Mouse (Mus musculus): ENCODE data around the gene Slc13a1. TPM values are rescaled to one million over a fixed set of nuclear protein-coding genes. Genes with fewer than 3 reads are reported as not detected.
A peak's percentile ranks its signal among the peaks of the same experiment; 100 is the strongest.

Slc13a1 gene
- polyA plus RNA-seq, 1 experiment: 1.7 TPM

GRCm38 (mm10) chr6:24122632-24123031, 45.3 kb downstream of the Slc13a1 start:
- Histone ChIP-seq H3K4me1 (ENCODE audit: control insufficient read depth, insufficient read depth, low read length) (no peaks in the 10 kb centered on the region), H3K27ac (ENCODE audit: insufficient read depth, low read length) (no peak overlapping the region)
- TF ChIP-seq POLR2A (IDR thresholded peaks at IDR 0.05; ENCODE audit: borderline replicate concordance, insufficient read depth, low read length) (no peak), CTCF (IDR thresholded peaks at IDR 0.05; ENCODE audit: borderline replicate concordance, insufficient read depth, low read depth, low read length) (no peak)

DNA sequence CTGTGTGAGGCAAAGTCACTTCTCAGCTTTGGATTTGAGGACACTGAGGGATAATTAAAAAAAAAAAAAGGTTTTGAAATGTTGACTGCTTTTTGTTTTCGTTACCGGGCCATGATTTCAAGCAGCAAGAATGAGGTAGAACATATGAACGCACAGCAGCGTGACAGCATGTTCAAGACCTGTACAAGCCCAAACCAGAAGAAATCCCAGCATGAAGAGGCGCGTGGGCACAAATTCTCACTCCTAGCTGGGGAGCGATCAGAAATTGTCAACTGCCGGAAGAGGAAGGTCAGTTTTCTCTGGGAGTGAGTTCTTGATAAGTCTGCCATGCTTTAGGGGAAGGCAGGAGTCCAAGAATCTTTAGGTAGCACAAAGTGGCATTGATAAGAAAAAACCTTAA, 56.3 kb downstream of the Slc13a1 start:
- Histone ChIP-seq H3K4me3 (replicated peaks; ENCODE audit: insufficient read depth, low read depth, low read length) (no peak overlapping the region), H3K27me3 (ENCODE audit: control insufficient read depth, insufficient read depth, low read length) (no peaks in the 10 kb centered on the region), H3K4me1 (ENCODE audit: control insufficient read depth, insufficient read depth, low read length) (peaks cover 6% of the 10 kb centered on the region; the same call in 1 of the 2 replicates), H3K27ac (ENCODE audit: insufficient read depth, low read length) (peak overlapping the region; percentile 71; the same call in 1 of the 2 replicates)
- peak; percentile 60 to 71 for DNase-seq
- TF ChIP-seq POLR2A (IDR thresholded peaks at IDR 0.05; ENCODE audit: borderline replicate concordance, insufficient read depth, low read length): no peak
- TF ChIP-seq CTCF (IDR thresholded peaks at IDR 0.05; ENCODE audit: borderline replicate concordance, insufficient read depth, low read depth, low read length): no peak
- 40% methylated on average over 8 of the region's 8 CpGs for WGBS

More at GRCm38 (mm10) chr6:24122632-24123031, 45.3 kb downstream of the Slc13a1 start:
- H3K27me3 ChIP-seq (ENCODE audit: control insufficient read depth, insufficient read depth, low read length): no peaks in the 10 kb centered on the region
- no peak overlapping the region for H3K4me3 ChIP-seq (replicated peaks; ENCODE audit: insufficient read depth, low read depth, low read length)
- DNase-seq: no peak

GRCm38 (mm10) chr6:24108471-24108870, 59.4 kb downstream of the Slc13a1 start:
- H3K27me3 ChIP-seq (ENCODE audit: control insufficient read depth, insufficient read depth, low read length): no peaks in the 10 kb centered on the region
- TF ChIP-seq POLR2A (IDR thresholded peaks at IDR 0.05; ENCODE audit: borderline replicate concordance, insufficient read depth, low read length) (no peak), CTCF (IDR thresholded peaks at IDR 0.05; ENCODE audit: borderline replicate concordance, insufficient read depth, low read depth, low read length) (no peak)
- DNase-seq: peak; percentile 58 to 84
- peak overlapping the region; percentile 99; the same call in 1 of the 2 replicates for H3K27ac ChIP-seq (ENCODE audit: insufficient read depth, low read length)
- peaks cover 10% of the 10 kb centered on the region; the same call in 1 of the 2 replicates for H3K4me1 ChIP-seq (ENCODE audit: control insufficient read depth, insufficient read depth, low read length)
- WGBS: 17% methylated on average over 4 of the region's 4 CpGs
- no peak overlapping the region for H3K4me3 ChIP-seq (replicated peaks; ENCODE audit: insufficient read depth, low read depth, low read length)

DNA sequence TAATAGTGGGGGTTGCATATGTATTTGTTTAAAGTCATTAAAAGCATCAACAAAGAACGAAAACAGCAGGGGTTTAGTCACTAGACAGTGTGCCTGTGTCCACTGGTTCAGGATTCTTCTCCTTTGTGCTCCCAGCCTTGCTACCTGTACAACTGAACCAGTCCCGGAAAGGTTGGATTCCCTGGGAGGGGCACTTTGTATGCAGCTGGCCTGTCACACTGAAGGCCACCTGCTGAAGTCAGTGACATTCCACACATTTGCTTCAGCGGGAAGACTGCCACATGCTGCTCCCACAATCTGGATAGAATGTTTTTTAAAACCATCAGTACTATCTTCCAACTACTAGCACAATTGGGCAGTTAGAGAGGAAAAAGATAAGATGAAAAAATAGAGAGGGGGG, 61.7 kb downstream of the Slc13a1 start:
- DNase-seq: peak; percentile 88 to 97
- Histone ChIP-seq H3K4me1 (ENCODE audit: control insufficient read depth, insufficient read depth, low read length) (peaks cover 10% of the 10 kb centered on the region; the same call in 1 of the 2 replicates), H3K27me3 (ENCODE audit: control insufficient read depth, insufficient read depth, low read length) (no peaks in the 10 kb centered on the region), H3K27ac (ENCODE audit: insufficient read depth, low read length) (peak overlapping the region; percentile 90; the same call in 1 of the 2 replicates), H3K4me3 (replicated peaks; ENCODE audit: insufficient read depth, low read depth, low read length) (no peak overlapping the region)
- WGBS: 2% methylated on average over 3 of the region's 3 CpGs
- TF ChIP-seq POLR2A (IDR thresholded peaks at IDR 0.05; ENCODE audit: borderline replicate concordance, insufficient read depth, low read length): peak; percentile 29; the same call in 1 of the 2 replicates
- no peak for TF ChIP-seq CTCF (IDR thresholded peaks at IDR 0.05; ENCODE audit: borderline replicate concordance, insufficient read depth, low read depth, low read length)

DNA sequence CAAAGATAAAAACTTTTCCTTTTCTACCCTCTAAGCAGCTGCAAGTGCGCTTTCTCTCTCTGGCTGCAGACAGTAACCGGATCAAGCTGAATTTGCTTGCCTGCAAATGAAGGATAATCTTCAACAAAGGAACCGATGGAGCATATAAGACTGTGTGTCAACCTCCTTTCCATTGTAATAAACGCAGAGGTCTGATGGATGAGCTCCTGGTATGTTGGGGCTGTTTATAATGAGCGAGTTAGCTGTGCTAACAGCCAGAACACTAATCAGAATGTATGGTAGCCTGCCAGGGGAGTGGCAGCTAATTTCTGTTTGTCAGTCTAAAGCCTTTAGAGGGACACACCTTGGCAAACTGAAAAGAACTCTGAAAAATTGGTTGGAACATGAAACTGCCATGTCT, 62.2 kb downstream of the Slc13a1 start:
- H3K27ac ChIP-seq (ENCODE audit: insufficient read depth, low read length): peak overlapping the region; percentile 90
- H3K27me3 ChIP-seq (ENCODE audit: control insufficient read depth, insufficient read depth, low read length): no peaks in the 10 kb centered on the region
- peaks cover 10% of the 10 kb centered on the region; the same call in 1 of the 2 replicates for H3K4me1 ChIP-seq (ENCODE audit: control insufficient read depth, insufficient read depth, low read length)
- no peak overlapping the region for H3K4me3 ChIP-seq (replicated peaks; ENCODE audit: insufficient read depth, low read depth, low read length)
- TF ChIP-seq POLR2A (IDR thresholded peaks at IDR 0.05; ENCODE audit: borderline replicate concordance, insufficient read depth, low read length) (no peak), CTCF (IDR thresholded peaks at IDR 0.05; ENCODE audit: borderline replicate concordance, insufficient read depth, low read depth, low read length) (no peak)
- 35% methylated on average over 5 of the region's 5 CpGs for WGBS
- peak in 1 of 2 experiments; percentile 55 for DNase-seq

- 9% methylated on average over 1 of the region's 1 CpGs for WGBS
- TF ChIP-seq POLR2A (IDR thresholded peaks at IDR 0.05; ENCODE audit: borderline replicate concordance, insufficient read depth, low read length) (no peak), CTCF (IDR thresholded peaks at IDR 0.05; ENCODE audit: borderline replicate concordance, insufficient read depth, low read depth, low read length) (no peak)
These were observed 66.6 kb downstream of the Slc13a1 start for GRCm38 (mm10) chr6:24101281-24101680.

DNA sequence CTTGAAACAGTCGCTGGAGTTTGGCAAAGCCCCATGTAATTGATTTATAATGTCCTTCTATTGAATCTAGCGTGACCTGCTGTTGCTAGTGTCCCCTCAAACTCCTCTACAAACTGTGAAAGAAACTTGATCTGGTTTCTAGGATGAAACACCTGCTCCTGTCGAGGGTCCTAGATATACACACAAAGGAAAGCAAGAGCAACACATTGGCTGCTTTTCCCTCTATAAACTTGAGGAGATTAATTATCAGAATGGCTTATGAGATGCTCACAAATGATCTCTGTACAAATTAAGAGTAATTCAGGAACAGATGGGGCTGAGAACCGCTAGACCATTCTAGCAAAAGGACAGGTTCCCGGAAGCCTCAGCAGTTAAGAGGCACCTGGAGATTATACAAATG, 67.2 kb downstream of the Slc13a1 start:
- H3K4me3 ChIP-seq (replicated peaks; ENCODE audit: insufficient read depth, low read depth, low read length): no peak overlapping the region
- 16% methylated on average over 5 of the region's 5 CpGs for WGBS
- peak; percentile 47 to 83 for DNase-seq

More at GRCm38 (mm10) chr6:24101281-24101680, 66.6 kb downstream of the Slc13a1 start:
- Histone ChIP-seq H3K27ac (ENCODE audit: insufficient read depth, low read length) (no peak overlapping the region), H3K4me3 (replicated peaks; ENCODE audit: insufficient read depth, low read depth, low read length) (no peak overlapping the region), H3K27me3 (ENCODE audit: control insufficient read depth, insufficient read depth, low read length) (no peaks in the 10 kb centered on the region), H3K4me1 (ENCODE audit: control insufficient read depth, insufficient read depth, low read length) (peaks cover 7% of the 10 kb centered on the region; the same call in 1 of the 2 replicates)
- peak; percentile 58 to 90 for DNase-seq

DNA sequence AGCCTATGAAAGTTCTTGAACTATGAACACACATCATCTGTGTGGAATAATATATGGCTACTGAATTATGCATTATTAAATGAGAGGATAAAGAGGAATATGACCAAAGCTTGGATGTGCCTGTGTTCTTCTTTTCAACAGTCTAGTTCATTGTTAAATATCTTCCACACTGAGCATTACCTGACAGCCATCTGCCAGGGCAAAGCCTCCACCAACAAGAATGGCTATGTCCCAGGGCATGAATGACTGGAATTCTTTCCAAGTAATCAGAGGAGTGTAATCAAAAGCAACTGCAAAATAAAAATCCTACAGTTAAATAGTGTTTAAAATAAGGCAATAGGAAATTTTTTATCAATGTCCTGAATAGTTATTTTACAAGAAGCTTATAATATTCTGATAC, 70.5 kb downstream of the Slc13a1 start:
- TF ChIP-seq CTCF (IDR thresholded peaks at IDR 0.05; ENCODE audit: borderline replicate concordance, insufficient read depth, low read depth, low read length) (no peak), POLR2A (IDR thresholded peaks at IDR 0.05; ENCODE audit: borderline replicate concordance, insufficient read depth, low read length) (no peak)
- peaks cover 3% of the 10 kb centered on the region; the same call in 1 of the 2 replicates for H3K4me1 ChIP-seq (ENCODE audit: control insufficient read depth, insufficient read depth, low read length)
- no peaks in the 10 kb centered on the region for H3K27me3 ChIP-seq (ENCODE audit: control insufficient read depth, insufficient read depth, low read length)
- DNase-seq: peak; percentile 55 to 87
- no peak overlapping the region for H3K27ac ChIP-seq (ENCODE audit: insufficient read depth, low read length)
- no peak overlapping the region for H3K4me3 ChIP-seq (replicated peaks; ENCODE audit: insufficient read depth, low read depth, low read length)

More for the DNA sequence above, 67.2 kb downstream of the Slc13a1 start:
- Histone ChIP-seq H3K27ac (ENCODE audit: insufficient read depth, low read length) (peak overlapping the region; percentile 33; the same call in 1 of the 2 replicates), H3K4me1 (ENCODE audit: control insufficient read depth, insufficient read depth, low read length) (peaks cover 7% of the 10 kb centered on the region; the same call in 1 of the 2 replicates), H3K27me3 (ENCODE audit: control insufficient read depth, insufficient read depth, low read length) (no peaks in the 10 kb centered on the region)
- TF ChIP-seq CTCF (IDR thresholded peaks at IDR 0.05; ENCODE audit: borderline replicate concordance, insufficient read depth, low read depth, low read length) (no peak), POLR2A (IDR thresholded peaks at IDR 0.05; ENCODE audit: borderline replicate concordance, insufficient read depth, low read length) (no peak)
